Mouse (Mus musculus) C2C12 (cell line): Measurements from ENCODE around the gene B4galt5.

Source experiments
- CTCF ChIP-seq: IDR thresholded peaks from one replicate; pipeline ENCODE4 v1.5.1; 2011; ENCODE audit not compliant: control insufficient read depth, insufficient read depth, insufficient read length
- USF1 ChIP-seq: IDR thresholded peaks from one replicate; pipeline ENCODE4 v1.6.1; 2011; ENCODE audit warnings: low read depth, mild to moderate bottlenecking, control low read depth, moderate library complexity

DNA sequence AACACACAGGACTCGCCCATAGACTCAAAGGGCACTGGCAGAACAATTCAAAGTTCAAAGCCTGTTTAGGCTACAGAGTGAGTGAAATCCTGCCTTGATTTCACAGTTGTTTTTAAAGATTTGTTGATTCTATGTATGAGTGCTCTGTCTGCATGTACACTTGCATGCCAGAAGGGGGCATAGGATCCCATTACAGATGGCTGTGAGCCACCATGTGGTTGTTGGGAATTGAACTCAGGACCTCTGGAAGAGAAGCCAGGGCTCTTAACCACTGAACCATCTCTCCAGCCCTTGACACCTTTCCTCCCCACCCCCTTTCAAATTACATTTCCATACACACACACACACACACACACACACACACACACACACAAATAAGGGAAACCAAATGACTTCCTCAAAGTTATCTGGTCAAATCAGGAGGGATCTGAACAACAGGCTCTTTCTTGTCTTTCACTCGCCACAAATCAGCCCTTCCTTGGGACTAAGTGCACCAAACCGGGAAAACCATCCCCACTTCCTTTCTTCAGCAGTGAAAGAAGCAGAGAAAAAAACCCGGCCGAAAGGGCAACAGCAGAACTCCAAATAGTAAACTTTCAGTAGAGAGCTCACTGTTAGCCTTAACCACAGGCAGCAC, 4.0 kb downstream of the B4galt5 start:
- TF ChIP-seq CTCF (no peak), USF1 (no peak)
